Mouse (Mus musculus): ENCODE measurements around the gene Bst2. TPM values are rescaled to one million over a fixed set of nuclear protein-coding genes. Genes with fewer than 3 reads are reported as not detected.

Bst2 gene
- polyA plus RNA-seq, 2 experiments: 12.4 to 47.2 TPM

- H3K4me1 ChIP-seq (ENCODE audit: control insufficient read depth, insufficient read depth, low read length): peaks cover 31% of the 10 kb centered on the region
- H3K36me3 ChIP-seq (ENCODE audit: control insufficient read depth, insufficient read depth, low read length): no peaks in the 10 kb centered on the region
- DNase-seq (ENCODE audit: low spot score) (peak; percentile 98), ATAC-seq (ENCODE audit: low FRiP score, low read depth) (peak; percentile 92)
- H3K4me2 ChIP-seq (replicated peaks; ENCODE audit: low read depth, low read length, severe bottlenecking): peak overlapping the region; percentile 88
- peak overlapping the region; percentile 54 for H3K4me3 ChIP-seq (replicated peaks; ENCODE audit: low read length)
- H3K9me3 ChIP-seq (ENCODE audit: control insufficient read depth, low read length): no peaks in the 10 kb centered on the region
- peak; percentile 51; the same call in 1 of the 2 replicates for TF ChIP-seq POLR2A (IDR thresholded peaks at IDR 0.05; ENCODE audit: borderline replicate concordance, extremely low read depth, insufficient read depth, insufficient read length)
- H3K27ac ChIP-seq (replicated peaks; ENCODE audit: low read depth, low read length): peak overlapping the region; percentile 81
- under 1% methylated on average over 41 of the region's 41 CpGs for WGBS
- peaks cover 11% of the 10 kb centered on the region; the same call in 1 of the 2 replicates for H3K27me3 ChIP-seq (ENCODE audit: control insufficient read depth, insufficient read depth, low read length)
- H3K9ac ChIP-seq (ENCODE audit: low read depth, low read length, severe bottlenecking): peak overlapping the region; percentile 66
These were observed 33.2 kb upstream of the Bst2 start for GRCm38 (mm10) chr8:71570291-71570954.

GRCm38 (mm10) chr8:71569366-71570290 lies 32.4 kb upstream of the Bst2 start:
- Histone ChIP-seq H3K4me2 (replicated peaks; ENCODE audit: low read depth, low read length, severe bottlenecking) (peak overlapping the region; percentile 88), H3K9me3 (ENCODE audit: control insufficient read depth, low read length) (no peaks in the 10 kb centered on the region), H3K4me3 (replicated peaks; ENCODE audit: low read length) (peak overlapping the region; percentile 54), H3K4me1 (ENCODE audit: control insufficient read depth, insufficient read depth, low read length) (peaks cover 31% of the 10 kb centered on the region), H3K36me3 (ENCODE audit: control insufficient read depth, insufficient read depth, low read length) (no peaks in the 10 kb centered on the region), H3K9ac (ENCODE audit: low read depth, low read length, severe bottlenecking) (peak overlapping the region; percentile 66), H3K27ac (replicated peaks; ENCODE audit: low read depth, low read length) (peak overlapping the region; percentile 81), H3K27me3 (ENCODE audit: control insufficient read depth, insufficient read depth, low read length) (peaks cover 11% of the 10 kb centered on the region; the same call in 1 of the 2 replicates)
- WGBS: under 1% methylated on average over 51 of the region's 51 CpGs
- DNase-seq (ENCODE audit: low spot score) (peak; percentile 89), ATAC-seq (ENCODE audit: low FRiP score, low read depth) (peak; percentile 84)
- peak; percentile 56; the same call in 1 of the 2 replicates for TF ChIP-seq POLR2A (IDR thresholded peaks at IDR 0.05; ENCODE audit: borderline replicate concordance, extremely low read depth, insufficient read depth, insufficient read length)

- 15% methylated on average over 6 of the region's 6 CpGs for WGBS
- peaks cover 31% of the 10 kb centered on the region for H3K4me1 ChIP-seq (ENCODE audit: control insufficient read depth, insufficient read depth, low read length)
- peaks cover 4% of the 10 kb centered on the region for H3K9me3 ChIP-seq (ENCODE audit: control insufficient read depth, low read length)
- H3K4me2 ChIP-seq (replicated peaks; ENCODE audit: low read depth, low read length, severe bottlenecking): peak overlapping the region; percentile 88
- DNase-seq (ENCODE audit: low spot score) (no peak), ATAC-seq (ENCODE audit: low FRiP score, low read depth) (no peak)
- no peaks in the 10 kb centered on the region for H3K36me3 ChIP-seq (ENCODE audit: control insufficient read depth, insufficient read depth, low read length)
- H3K27ac ChIP-seq (replicated peaks; ENCODE audit: low read depth, low read length): peak overlapping the region; percentile 81; the same call in 1 of the 2 replicates
- peak overlapping the region; percentile 66; the same call in 1 of the 2 replicates for H3K9ac ChIP-seq (ENCODE audit: low read depth, low read length, severe bottlenecking)
- peak overlapping the region; percentile 54 for H3K4me3 ChIP-seq (replicated peaks; ENCODE audit: low read length)
- TF ChIP-seq POLR2A (IDR thresholded peaks at IDR 0.05; ENCODE audit: borderline replicate concordance, extremely low read depth, insufficient read depth, insufficient read length): no peak
- peaks cover 11% of the 10 kb centered on the region; the same call in 1 of the 2 replicates for H3K27me3 ChIP-seq (ENCODE audit: control insufficient read depth, insufficient read depth, low read length)
These were observed 31.7 kb upstream of the Bst2 start for GRCm38 (mm10) chr8:71568941-71569340.

GRCm38 (mm10) chr8:71568387-71568937 lies 31.2 kb upstream of the Bst2 start, which contains the start of gene Slc27a1:
Gene Slc27a1, plus strand, starts transcription at chr8:71568882.
- WGBS: 15% methylated on average over 13 of the region's 13 CpGs
- no peaks in the 10 kb centered on the region for H3K36me3 ChIP-seq (ENCODE audit: control insufficient read depth, insufficient read depth, low read length)
- TF ChIP-seq POLR2A (IDR thresholded peaks at IDR 0.05; ENCODE audit: borderline replicate concordance, extremely low read depth, insufficient read depth, insufficient read length): no peak
- H3K4me2 ChIP-seq (replicated peaks; ENCODE audit: low read depth, low read length, severe bottlenecking): peak within 1 kb of the TSS; percentile 88
- peaks cover 4% of the 10 kb centered on the region for H3K9me3 ChIP-seq (ENCODE audit: control insufficient read depth, low read length)
- H3K9ac ChIP-seq (ENCODE audit: low read depth, low read length, severe bottlenecking): peak within 1 kb of the TSS; percentile 66
- no peak for DNase-seq (ENCODE audit: low spot score)
- no peak for ATAC-seq (ENCODE audit: low FRiP score, low read depth)
- peak within 1 kb of the TSS; percentile 54 for H3K4me3 ChIP-seq (replicated peaks; ENCODE audit: low read length)
- H3K27ac ChIP-seq (replicated peaks; ENCODE audit: low read depth, low read length): peak within 1 kb of the TSS; percentile 81
- peaks cover 31% of the 10 kb centered on the region for H3K4me1 ChIP-seq (ENCODE audit: control insufficient read depth, insufficient read depth, low read length)
- peaks cover 14% of the 10 kb centered on the region; the same call in 1 of the 2 replicates for H3K27me3 ChIP-seq (ENCODE audit: control insufficient read depth, insufficient read depth, low read length)

- Histone ChIP-seq H3K27ac (replicated peaks; ENCODE audit: low read depth, low read length) (no peak overlapping the region), H3K4me1 (ENCODE audit: control insufficient read depth, insufficient read depth, low read length) (peaks cover 26% of the 10 kb centered on the region), H3K4me2 (replicated peaks; ENCODE audit: low read depth, low read length, severe bottlenecking) (no peak overlapping the region), H3K9ac (ENCODE audit: low read depth, low read length, severe bottlenecking) (no peak overlapping the region), H3K27me3 (ENCODE audit: control insufficient read depth, insufficient read depth, low read length) (peaks cover 23% of the 10 kb centered on the region), H3K9me3 (ENCODE audit: control insufficient read depth, low read length) (peaks cover 4% of the 10 kb centered on the region), H3K36me3 (ENCODE audit: control insufficient read depth, insufficient read depth, low read length) (no peaks in the 10 kb centered on the region), H3K4me3 (replicated peaks; ENCODE audit: low read length) (no peak overlapping the region)
- ATAC-seq (ENCODE audit: low FRiP score, low read depth) (no peak), DNase-seq (ENCODE audit: low spot score) (no peak)
- no peak for TF ChIP-seq POLR2A (IDR thresholded peaks at IDR 0.05; ENCODE audit: borderline replicate concordance, extremely low read depth, insufficient read depth, insufficient read length)
- WGBS: 71% methylated on average over 7 of the region's 7 CpGs
These were observed 30.3 kb upstream of the Bst2 start for GRCm38 (mm10) chr8:71567587-71567986.
